Mouse (Mus musculus): Measurements from ENCODE around the gene Slc10a4. TPM values are rescaled to one million over a fixed set of nuclear protein-coding genes. Genes with fewer than 3 reads are reported as not detected.

Gene Slc10a4
- polyA plus RNA-seq, 1 experiment from 2014 or later: 1.5 TPM

- DNase-seq (ENCODE audit: low spot score) (no peak), ATAC-seq (replicated peaks; ENCODE audit: low FRiP score, low read depth) (no peak)
- no peak for TF ChIP-seq CTCF (IDR thresholded peaks at IDR 0.05; ENCODE audit: low read depth)
- Histone ChIP-seq H3K4me2 (ENCODE audit: low read length) (no peak within 1 kb of the TSS), H3K9me3 (replicated peaks; ENCODE audit: low read length) (no peaks in the 10 kb centered on the region), H3K36me3 (ENCODE audit: insufficient read depth, low read length) (peaks cover 21% of the 10 kb centered on the region), H3K9ac (ENCODE audit: low read depth, low read length) (no peak within 1 kb of the TSS), H3K27ac (no peak within 1 kb of the TSS), H3K27me3 (ENCODE audit: insufficient read depth, low read length) (no peaks in the 10 kb centered on the region), H3K4me1 (replicated peaks; ENCODE audit: insufficient read depth, low read length) (no peaks in the 10 kb centered on the region), H3K4me3 (replicated peaks; ENCODE audit: low read depth, low read length) (no peak within 1 kb of the TSS)
- WGBS: 95% methylated on average over 7 of the region's 7 CpGs
These were observed 32.1 kb upstream of the Slc10a4 start, which contains the start of gene Gm10135 for GRCm38 (mm10) chr5:72974602-72975001. Gm10135 (minus strand) TSS chr5:72974702.

- ATAC-seq (replicated peaks; ENCODE audit: low FRiP score, low read depth) (no peak), DNase-seq (ENCODE audit: low spot score) (no peak)
- no peaks in the 10 kb centered on the region for H3K9me3 ChIP-seq (replicated peaks; ENCODE audit: low read length)
- no peak for TF ChIP-seq CTCF (IDR thresholded peaks at IDR 0.05; ENCODE audit: low read depth)
- no peaks in the 10 kb centered on the region for H3K4me1 ChIP-seq (replicated peaks; ENCODE audit: insufficient read depth, low read length)
- H3K4me3 ChIP-seq (replicated peaks; ENCODE audit: low read depth, low read length): no peak overlapping the region
- H3K27me3 ChIP-seq (ENCODE audit: insufficient read depth, low read length): no peaks in the 10 kb centered on the region
- no peak overlapping the region for H3K4me2 ChIP-seq (ENCODE audit: low read length)
- no peak overlapping the region for H3K9ac ChIP-seq (ENCODE audit: low read depth, low read length)
- H3K36me3 ChIP-seq (ENCODE audit: insufficient read depth, low read length): peaks cover 27% of the 10 kb centered on the region
- H3K27ac ChIP-seq: no peak overlapping the region
- 87% methylated on average over 6 of the region's 6 CpGs for WGBS
These were observed 30.7 kb upstream of the Slc10a4 start for GRCm38 (mm10) chr5:72975996-72976395.

DNA sequence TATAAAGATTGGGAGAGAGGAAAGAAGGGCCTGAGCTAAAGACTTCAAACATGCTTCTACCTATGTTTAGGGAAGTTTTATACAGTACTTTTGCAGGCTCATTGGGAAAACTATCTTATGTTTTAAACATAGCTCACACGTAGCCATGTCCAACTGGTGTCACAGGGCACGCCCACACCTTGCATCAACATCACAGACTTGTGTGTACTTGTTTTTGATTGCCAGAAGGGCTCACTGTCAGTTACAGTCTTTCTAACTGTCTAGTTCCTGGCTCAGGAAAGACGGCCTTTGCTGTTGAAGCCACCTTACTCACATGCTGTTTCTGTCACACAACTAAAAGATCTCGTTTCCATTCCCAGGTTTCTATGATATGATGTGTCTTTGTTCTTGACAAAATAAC, 30.1 kb upstream of the Slc10a4 start:
- H3K9ac ChIP-seq (ENCODE audit: low read depth, low read length): no peak overlapping the region
- no peaks in the 10 kb centered on the region for H3K9me3 ChIP-seq (replicated peaks; ENCODE audit: low read length)
- no peaks in the 10 kb centered on the region for H3K4me1 ChIP-seq (replicated peaks; ENCODE audit: insufficient read depth, low read length)
- peaks cover 27% of the 10 kb centered on the region for H3K36me3 ChIP-seq (ENCODE audit: insufficient read depth, low read length)
- no peaks in the 10 kb centered on the region for H3K27me3 ChIP-seq (ENCODE audit: insufficient read depth, low read length)
- no peak for TF ChIP-seq CTCF (IDR thresholded peaks at IDR 0.05; ENCODE audit: low read depth)
- H3K4me2 ChIP-seq (ENCODE audit: low read length): no peak overlapping the region
- no peak overlapping the region for H3K4me3 ChIP-seq (replicated peaks; ENCODE audit: low read depth, low read length)
- no peak overlapping the region for H3K27ac ChIP-seq
- no peak for ATAC-seq (replicated peaks; ENCODE audit: low FRiP score, low read depth)
- WGBS: 81% methylated on average over 4 of the region's 4 CpGs
- DNase-seq (ENCODE audit: low spot score): no peak

GRCm38 (mm10) chr5:72984091-72984490, 22.6 kb upstream of the Slc10a4 start:
- H3K4me2 ChIP-seq (ENCODE audit: low read length): no peak overlapping the region
- no peak overlapping the region for H3K9ac ChIP-seq (ENCODE audit: low read depth, low read length)
- no peaks in the 10 kb centered on the region for H3K9me3 ChIP-seq (replicated peaks; ENCODE audit: low read length)
- no peaks in the 10 kb centered on the region for H3K27me3 ChIP-seq (ENCODE audit: insufficient read depth, low read length)
- WGBS: 5% methylated on average over 2 of the region's 2 CpGs
- DNase-seq (ENCODE audit: low spot score) (peak; percentile 86), ATAC-seq (replicated peaks; ENCODE audit: low FRiP score, low read depth) (no peak)
- H3K4me1 ChIP-seq (replicated peaks; ENCODE audit: insufficient read depth, low read length): no peaks in the 10 kb centered on the region
- no peak overlapping the region for H3K4me3 ChIP-seq (replicated peaks; ENCODE audit: low read depth, low read length)
- H3K36me3 ChIP-seq (ENCODE audit: insufficient read depth, low read length): 0 out of 2 replicates have a peak, but pooled peaks cover 6% of the 10 kb centered on the region
- H3K27ac ChIP-seq: no peak overlapping the region
- TF ChIP-seq CTCF (IDR thresholded peaks at IDR 0.05; ENCODE audit: low read depth): peak; percentile 97

DNA sequence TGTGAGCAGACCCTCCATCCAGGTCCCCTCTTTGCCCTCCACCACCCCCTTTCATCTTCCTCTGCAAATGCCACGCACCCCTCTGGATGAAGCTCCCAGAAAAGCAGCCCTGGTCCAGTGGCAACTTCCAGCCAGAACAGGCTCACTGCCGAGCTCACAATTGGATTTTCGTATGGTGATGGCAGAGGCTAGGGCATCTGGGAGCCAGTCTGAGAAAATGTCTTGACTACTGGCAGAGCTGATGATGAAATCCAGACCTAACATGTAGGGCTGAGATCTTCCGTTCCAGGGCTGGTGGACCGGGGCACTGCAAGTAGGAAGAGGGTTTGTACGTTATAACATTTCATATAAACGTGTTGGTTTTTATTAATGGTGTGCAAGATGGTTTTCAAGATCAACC, 18.9 kb upstream of the Slc10a4 start:
- Histone ChIP-seq H3K36me3 (ENCODE audit: insufficient read depth, low read length) (no peaks in the 10 kb centered on the region), H3K4me1 (replicated peaks; ENCODE audit: insufficient read depth, low read length) (0 out of 2 replicates have a peak, but pooled peaks cover 3% of the 10 kb centered on the region), H3K4me3 (replicated peaks; ENCODE audit: low read depth, low read length) (no peak overlapping the region), H3K9ac (ENCODE audit: low read depth, low read length) (no peak overlapping the region), H3K4me2 (ENCODE audit: low read length) (no peak overlapping the region), H3K27ac (no peak overlapping the region), H3K9me3 (replicated peaks; ENCODE audit: low read length) (no peaks in the 10 kb centered on the region), H3K27me3 (ENCODE audit: insufficient read depth, low read length) (no peaks in the 10 kb centered on the region)
- WGBS: 91% methylated on average over 7 of the region's 7 CpGs
- no peak for TF ChIP-seq CTCF (IDR thresholded peaks at IDR 0.05; ENCODE audit: low read depth)
- ATAC-seq (replicated peaks; ENCODE audit: low FRiP score, low read depth): no peak
- no peak for DNase-seq (ENCODE audit: low spot score)

DNA sequence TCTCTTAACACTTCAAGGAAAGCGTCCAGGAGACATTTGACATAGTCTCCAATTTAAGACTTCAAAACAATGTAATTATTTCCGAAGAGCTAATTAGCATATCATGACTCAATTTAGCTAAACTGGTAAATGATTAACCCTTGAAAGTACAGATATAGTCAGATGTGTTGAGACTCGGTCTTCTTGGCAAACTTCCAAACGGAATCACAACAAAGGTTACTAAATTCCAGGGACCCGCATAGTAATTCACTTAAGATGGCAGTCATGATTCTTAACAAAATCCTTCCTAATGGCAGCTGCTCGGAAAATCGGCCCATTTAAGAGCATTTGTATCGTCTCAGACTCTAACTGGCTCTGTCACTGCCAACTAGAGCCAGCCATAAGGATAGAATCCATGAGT, 16.9 kb upstream of the Slc10a4 start:
- H3K4me1 ChIP-seq (replicated peaks; ENCODE audit: insufficient read depth, low read length): 0 out of 2 replicates have a peak, but pooled peaks cover 3% of the 10 kb centered on the region
- H3K27ac ChIP-seq: no peak overlapping the region
- TF ChIP-seq CTCF (IDR thresholded peaks at IDR 0.05; ENCODE audit: low read depth): no peak
- H3K27me3 ChIP-seq (ENCODE audit: insufficient read depth, low read length): no peaks in the 10 kb centered on the region
- no peak for ATAC-seq (replicated peaks; ENCODE audit: low FRiP score, low read depth)
- no peak overlapping the region for H3K4me3 ChIP-seq (replicated peaks; ENCODE audit: low read depth, low read length)
- H3K9me3 ChIP-seq (replicated peaks; ENCODE audit: low read length): no peaks in the 10 kb centered on the region
- no peak overlapping the region for H3K9ac ChIP-seq (ENCODE audit: low read depth, low read length)
- no peaks in the 10 kb centered on the region for H3K36me3 ChIP-seq (ENCODE audit: insufficient read depth, low read length)
- no peak for DNase-seq (ENCODE audit: low spot score)
- WGBS: 56% methylated on average over 8 of the region's 8 CpGs
- no peak overlapping the region for H3K4me2 ChIP-seq (ENCODE audit: low read length)

DNA sequence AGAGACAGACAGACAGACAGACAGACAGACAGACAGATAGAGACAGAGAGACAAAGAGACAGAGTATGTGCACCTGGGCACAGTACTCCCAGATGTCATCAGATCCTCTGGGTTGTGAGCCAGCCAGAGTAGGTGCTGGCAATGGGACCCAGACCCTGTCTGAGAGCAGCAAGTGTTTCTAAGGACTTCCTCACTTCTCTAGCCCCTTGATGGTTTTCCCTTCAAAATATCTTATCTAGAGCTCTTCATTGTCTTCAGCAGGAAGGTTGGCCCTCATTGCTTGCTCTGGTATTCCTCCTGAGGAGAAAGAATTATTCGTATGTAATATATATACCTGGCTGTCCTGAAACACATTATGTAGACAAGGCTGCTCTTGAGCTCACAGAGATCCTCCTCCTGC, 14.2 kb upstream of the Slc10a4 start:
- ATAC-seq (replicated peaks; ENCODE audit: low FRiP score, low read depth) (no peak), DNase-seq (ENCODE audit: low spot score) (no peak)
- 0 out of 2 replicates have a peak, but pooled peaks cover 3% of the 10 kb centered on the region for H3K4me1 ChIP-seq (replicated peaks; ENCODE audit: insufficient read depth, low read length)
- H3K27ac ChIP-seq: no peak overlapping the region
- no peak overlapping the region for H3K4me3 ChIP-seq (replicated peaks; ENCODE audit: low read depth, low read length)
- TF ChIP-seq CTCF (IDR thresholded peaks at IDR 0.05; ENCODE audit: low read depth): no peak
- H3K36me3 ChIP-seq (ENCODE audit: insufficient read depth, low read length): no peaks in the 10 kb centered on the region
- 92% methylated on average over 1 of the region's 1 CpGs for WGBS
- H3K4me2 ChIP-seq (ENCODE audit: low read length): no peak overlapping the region
- no peak overlapping the region for H3K9ac ChIP-seq (ENCODE audit: low read depth, low read length)
- H3K9me3 ChIP-seq (replicated peaks; ENCODE audit: low read length): no peaks in the 10 kb centered on the region
- no peaks in the 10 kb centered on the region for H3K27me3 ChIP-seq (ENCODE audit: insufficient read depth, low read length)

All from kidney, postnatal 0 days (tissue).